Mouse (Mus musculus): ENCODE results near the gene Il6ra. TPM values are rescaled to one million over a fixed set of nuclear protein-coding genes. Genes with fewer than 3 reads are reported as not detected.
A peak's percentile ranks its signal among the peaks of the same experiment; 100 is the strongest.

Il6ra gene
- polyA plus RNA-seq, 1 experiment from 2014 or later, result 5.3 TPM

- ATAC-seq (ENCODE audit: insufficient read depth), result no peak
These were observed 23.1 kb downstream of the Il6ra start for GRCm38 (mm10) chr3:89889841-89890430.

GRCm38 (mm10) chr3:89887582-89888230 lies 25.3 kb downstream of the Il6ra start:
- ATAC-seq (ENCODE audit: insufficient read depth), result no peak
- Histone ChIP-seq H3K9ac (no peak overlapping the region), H3K27ac (replicated peaks) (peak overlapping the region; percentile 19; the same call in 1 of the 2 replicates)

More at GRCm38 (mm10) chr3:89889841-89890430, 23.1 kb downstream of the Il6ra start:
- H3K9me3 ChIP-seq (replicated peaks), result no peaks in the 10 kb centered on the region
- no peak overlapping the region for H3K4me3 ChIP-seq (replicated peaks)
- H3K4me2 ChIP-seq, result no peak overlapping the region
- peaks cover 9% of the 10 kb centered on the region; the same call in 1 of the 2 replicates for H3K27me3 ChIP-seq
- 61% methylated on average over 8 of the region's 8 CpGs for WGBS (ENCODE audit: insufficient replicate concordance)
- no peak overlapping the region for H3K27ac ChIP-seq (replicated peaks)
- peaks cover 30% of the 10 kb centered on the region for H3K4me1 ChIP-seq (replicated peaks)
- H3K36me3 ChIP-seq (replicated peaks), result peaks cover 13% of the 10 kb centered on the region; the same call in 1 of the 2 replicates
- no peak overlapping the region for H3K9ac ChIP-seq

GRCm38 (mm10) chr3:89885766-89886165 lies 27.2 kb downstream of the Il6ra start:
- 86% methylated on average over 11 of the region's 11 CpGs for WGBS (ENCODE audit: insufficient replicate concordance)
- Histone ChIP-seq H3K4me3 (replicated peaks) (no peak overlapping the region), H3K4me2 (no peak overlapping the region), H3K36me3 (replicated peaks) (peaks cover 10% of the 10 kb centered on the region; the same call in 1 of the 2 replicates), H3K27ac (replicated peaks) (no peak overlapping the region), H3K9me3 (replicated peaks) (no peaks in the 10 kb centered on the region), H3K4me1 (replicated peaks) (peaks cover 45% of the 10 kb centered on the region), H3K27me3 (peaks cover 9% of the 10 kb centered on the region; the same call in 1 of the 2 replicates), H3K9ac (no peak overlapping the region)
- no peak for ATAC-seq (ENCODE audit: insufficient read depth)

More at GRCm38 (mm10) chr3:89887582-89888230, 25.3 kb downstream of the Il6ra start:
- peaks cover 44% of the 10 kb centered on the region for H3K4me1 ChIP-seq (replicated peaks)
- H3K4me3 ChIP-seq (replicated peaks), result no peak overlapping the region
- H3K9me3 ChIP-seq (replicated peaks), result no peaks in the 10 kb centered on the region
- WGBS (ENCODE audit: insufficient replicate concordance), result 25% methylated on average over 7 of the region's 7 CpGs
- peaks cover 13% of the 10 kb centered on the region; the same call in 1 of the 2 replicates for H3K36me3 ChIP-seq (replicated peaks)
- peaks cover 9% of the 10 kb centered on the region; the same call in 1 of the 2 replicates for H3K27me3 ChIP-seq
- H3K4me2 ChIP-seq, result 0 out of 2 replicates have a peak overlapping the region, but pooled peaks have one; percentile 6

GRCm38 (mm10) chr3:89883582-89884041 lies 29.4 kb downstream of the Il6ra start:
- Histone ChIP-seq H3K9me3 (replicated peaks) (no peaks in the 10 kb centered on the region), H3K4me3 (replicated peaks) (no peak overlapping the region), H3K4me1 (replicated peaks) (peaks cover 64% of the 10 kb centered on the region), H3K4me2 (0 out of 2 replicates have a peak overlapping the region, but pooled peaks have one; percentile 25), H3K9ac (no peak overlapping the region), H3K36me3 (replicated peaks) (peaks cover 12% of the 10 kb centered on the region), H3K27me3 (no peaks in the 10 kb centered on the region), H3K27ac (replicated peaks) (no peak overlapping the region; the same call in 1 of the 2 replicates)
- peak; percentile 16; the same call in 1 of the 2 replicates for ATAC-seq (ENCODE audit: insufficient read depth)
- 28% methylated on average over 4 of the region's 4 CpGs for WGBS (ENCODE audit: insufficient replicate concordance)

GRCm38 (mm10) chr3:89882556-89883181 lies 30.3 kb downstream of the Il6ra start:
- Histone ChIP-seq H3K4me2 (no peak overlapping the region), H3K9ac (no peak overlapping the region), H3K4me1 (replicated peaks) (peaks cover 57% of the 10 kb centered on the region), H3K9me3 (replicated peaks) (no peaks in the 10 kb centered on the region), H3K36me3 (replicated peaks) (peaks cover 21% of the 10 kb centered on the region), H3K4me3 (replicated peaks) (no peak overlapping the region), H3K27me3 (no peaks in the 10 kb centered on the region), H3K27ac (replicated peaks) (no peak overlapping the region; the same call in 1 of the 2 replicates)
- 77% methylated on average over 8 of the region's 8 CpGs for WGBS (ENCODE audit: insufficient replicate concordance)
- ATAC-seq (ENCODE audit: insufficient read depth), result no peak

- Histone ChIP-seq H3K27me3 (no peaks in the 10 kb centered on the region), H3K9me3 (replicated peaks) (no peaks in the 10 kb centered on the region), H3K36me3 (replicated peaks) (peaks cover 17% of the 10 kb centered on the region; the same call in 1 of the 2 replicates), H3K27ac (replicated peaks) (peak overlapping the region; percentile 90), H3K4me2 (peak overlapping the region; percentile 23), H3K4me1 (replicated peaks) (peaks cover 59% of the 10 kb centered on the region), H3K9ac (no peak overlapping the region), H3K4me3 (replicated peaks) (no peak overlapping the region)
- 44% methylated on average over 5 of the region's 5 CpGs for WGBS (ENCODE audit: insufficient replicate concordance)
- ATAC-seq (ENCODE audit: insufficient read depth), result peak; percentile 92
These were observed 32.8 kb downstream of the Il6ra start for GRCm38 (mm10) chr3:89880036-89880851.

- ATAC-seq (ENCODE audit: insufficient read depth), result no peak
- peaks cover 60% of the 10 kb centered on the region for H3K4me1 ChIP-seq (replicated peaks)
- H3K9me3 ChIP-seq (replicated peaks), result no peaks in the 10 kb centered on the region
- no peaks in the 10 kb centered on the region for H3K27me3 ChIP-seq
- peak overlapping the region; percentile 90 for H3K27ac ChIP-seq (replicated peaks)
- WGBS (ENCODE audit: insufficient replicate concordance), result 70% methylated on average over 3 of the region's 3 CpGs
- H3K4me2 ChIP-seq, result no peak overlapping the region
- no peak overlapping the region for H3K4me3 ChIP-seq (replicated peaks)
- peaks cover 16% of the 10 kb centered on the region; the same call in 1 of the 2 replicates for H3K36me3 ChIP-seq (replicated peaks)
- no peak overlapping the region for H3K9ac ChIP-seq
These were observed 33.7 kb downstream of the Il6ra start for GRCm38 (mm10) chr3:89879326-89879725.

- H3K4me2 ChIP-seq, result no peak overlapping the region
- H3K4me1 ChIP-seq (replicated peaks), result peaks cover 60% of the 10 kb centered on the region
- no peak overlapping the region for H3K9ac ChIP-seq
- no peak for ATAC-seq (ENCODE audit: insufficient read depth)
- H3K4me3 ChIP-seq (replicated peaks), result no peak overlapping the region
- H3K9me3 ChIP-seq (replicated peaks), result no peaks in the 10 kb centered on the region
- no peaks in the 10 kb centered on the region for H3K27me3 ChIP-seq
- 0 out of 2 replicates have a peak overlapping the region, but pooled peaks have one; percentile 10 for H3K27ac ChIP-seq (replicated peaks)
- 53% methylated on average over 3 of the region's 3 CpGs for WGBS (ENCODE audit: insufficient replicate concordance)
- H3K36me3 ChIP-seq (replicated peaks), result peaks cover 19% of the 10 kb centered on the region; the same call in 1 of the 2 replicates
These were observed 34.5 kb downstream of the Il6ra start for GRCm38 (mm10) chr3:89878456-89878855.

GRCm38 (mm10) chr3:89877129-89877528 lies 35.9 kb downstream of the Il6ra start:
- Histone ChIP-seq H3K9me3 (replicated peaks) (no peaks in the 10 kb centered on the region), H3K36me3 (replicated peaks) (peaks cover 25% of the 10 kb centered on the region; the same call in 1 of the 2 replicates), H3K27ac (replicated peaks) (no peak overlapping the region), H3K4me2 (no peak overlapping the region), H3K9ac (no peak overlapping the region), H3K27me3 (no peaks in the 10 kb centered on the region), H3K4me1 (replicated peaks) (peaks cover 65% of the 10 kb centered on the region), H3K4me3 (replicated peaks) (no peak overlapping the region)
- 80% methylated on average over 8 of the region's 8 CpGs for WGBS (ENCODE audit: insufficient replicate concordance)
- no peak for ATAC-seq (ENCODE audit: insufficient read depth)

- Histone ChIP-seq H3K4me3 (replicated peaks) (no peak overlapping the region), H3K9me3 (replicated peaks) (no peaks in the 10 kb centered on the region), H3K27ac (replicated peaks) (no peak overlapping the region), H3K9ac (no peak overlapping the region), H3K4me1 (replicated peaks) (peaks cover 70% of the 10 kb centered on the region), H3K27me3 (no peaks in the 10 kb centered on the region), H3K36me3 (replicated peaks) (peaks cover 25% of the 10 kb centered on the region; the same call in 1 of the 2 replicates), H3K4me2 (no peak overlapping the region)
- no peak for ATAC-seq (ENCODE audit: insufficient read depth)
- WGBS (ENCODE audit: insufficient replicate concordance), result 71% methylated on average over 4 of the region's 4 CpGs
These were observed 36.5 kb downstream of the Il6ra start for GRCm38 (mm10) chr3:89876469-89876868.
